Mouse (Mus musculus) bone marrow, adult 2 months (tissue): Measurements from ENCODE around the gene Tesk2.

Experiments
- CTCF ChIP-seq: fragments of 200-500 bp; IDR thresholded peaks from 2 replicates; pipeline ENCODE4 v1.5.1; 2011; ENCODE audit warnings: low read length, control low read depth; ENCODE audit not compliant: control insufficient read depth, insufficient read depth
- POLR2A ChIP-seq: fragments of 200-500 bp; IDR thresholded peaks from 2 replicates; pipeline ENCODE4 v1.6.1; 2011; ENCODE audit warnings: low read depth, mild to moderate bottlenecking, control low read depth, low read length, borderline replicate concordance; ENCODE audit not compliant: control insufficient read depth

DNA sequence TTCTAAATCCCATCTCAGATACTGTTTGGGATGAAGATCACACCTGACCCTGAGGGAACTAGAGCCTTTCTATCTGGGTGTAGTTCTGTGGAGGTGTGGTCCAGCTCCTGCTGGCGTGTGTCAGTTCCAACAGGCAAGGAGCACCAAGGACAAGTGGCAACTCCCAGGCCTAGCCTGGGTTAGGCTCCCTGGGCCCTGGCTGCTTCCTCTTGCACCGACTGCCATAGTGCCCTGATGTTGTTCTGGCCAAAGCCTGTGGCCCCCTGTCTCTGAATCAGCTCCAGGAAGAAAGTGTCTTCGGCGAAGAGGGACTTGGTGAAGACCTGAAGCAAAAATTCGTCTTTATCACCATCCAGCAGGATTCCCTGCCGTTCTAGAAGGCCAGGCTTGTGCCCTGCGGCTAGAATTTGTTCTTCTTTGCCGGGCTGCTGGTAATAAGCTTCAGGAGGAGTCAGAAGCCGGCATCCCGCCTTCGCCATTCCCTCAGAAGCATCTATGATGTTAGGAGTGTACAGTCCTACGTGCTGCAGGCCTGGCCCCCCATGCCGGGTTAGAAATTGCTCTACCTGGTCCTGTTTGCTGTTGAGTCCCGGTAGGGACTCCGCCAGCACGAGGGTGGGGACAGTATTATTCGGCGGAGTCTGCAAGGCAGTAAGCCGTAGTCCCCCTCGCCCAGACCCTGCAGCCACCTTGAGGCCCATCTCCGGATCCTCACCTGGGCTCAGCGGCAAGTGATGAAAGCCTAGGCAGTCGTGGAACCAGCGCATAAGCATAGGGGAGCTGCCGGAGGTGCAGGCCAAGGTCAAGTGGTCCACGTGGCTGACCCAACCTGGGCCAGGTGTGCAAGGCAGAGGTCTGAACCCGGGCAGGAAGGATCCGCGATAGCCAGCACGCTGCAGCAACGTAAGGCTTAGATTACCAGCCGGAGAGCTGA is 99.5 kb downstream of the Tesk2 start:
- TF ChIP-seq CTCF = no peak
- peak; percentile 26; the same call in 1 of the 2 replicates for TF ChIP-seq POLR2A
